Mouse (Mus musculus) cortical plate, adult 2 months (tissue): Measurements from ENCODE around the gene Dnajc6.

Experiments used
- CTCF ChIP-seq: fragments of 200-500 bp; IDR thresholded peaks from 2 replicates; pipeline ENCODE4 v1.5.1; 2011; ENCODE audit warnings: mild to moderate bottlenecking, control low read depth, low read length; ENCODE audit not compliant: insufficient read depth; ENCODE audit errors: extremely low read depth
- POLR2A ChIP-seq: fragments of 200-500 bp; IDR thresholded peaks from 2 replicates; pipeline ENCODE4 v1.6.1; 2011; ENCODE audit warnings: mild to moderate bottlenecking, low read length, control low read depth; ENCODE audit not compliant: insufficient read depth; ENCODE audit errors: extremely low read depth

DNA sequence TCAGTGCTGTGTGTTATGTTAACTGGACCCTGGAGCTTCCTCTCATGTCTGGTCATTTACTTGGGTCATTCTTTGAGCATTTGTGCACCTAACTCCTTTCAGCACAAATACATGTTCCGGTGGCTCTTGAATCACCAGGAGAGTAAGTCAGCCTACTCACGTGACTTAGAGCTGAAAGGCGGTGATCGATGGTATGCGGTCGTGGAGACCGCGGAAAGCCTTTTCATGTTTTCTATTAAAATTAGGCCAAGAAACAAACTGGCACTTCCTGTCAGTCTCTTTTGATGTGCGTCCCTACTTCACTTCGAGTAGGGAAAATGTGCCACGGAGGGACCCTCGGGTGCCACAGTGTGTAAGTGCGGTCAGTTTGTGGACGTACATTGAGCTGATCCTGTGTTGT lies 19.4 kb downstream of the Dnajc6 start:
- TF ChIP-seq CTCF (no peak), POLR2A (no peak)
